Mouse (Mus musculus) heart, adult 2 months (tissue): Measurements from ENCODE around the gene Prex1.
A peak's percentile ranks its signal among the peaks of the same experiment; 100 is the strongest.

Experiments
- CTCF ChIP-seq: fragments of 200-600 bp; IDR thresholded peaks from 2 replicates; pipeline ENCODE4 v1.8.1; 2022; ENCODE audit warnings: antibody characterized with exemption, mild to moderate bottlenecking, moderate library complexity
- POLR2A ChIP-seq: fragments of 200-500 bp; IDR thresholded peaks from 2 replicates; pipeline ENCODE4 v1.6.1; 2011; ENCODE audit warnings: mild to moderate bottlenecking, low read depth, low read length, control low read depth; ENCODE audit not compliant: insufficient read depth

GRCm38 (mm10) chr2:166563890-166564289 lies 149.7 kb downstream of the Prex1 start:
- TF ChIP-seq CTCF = peak; percentile 74
- TF ChIP-seq POLR2A = no peak
